Mouse (Mus musculus) left cerebral cortex, adult 9 months (tissue): ENCODE measurements at regions not wholly inside any gene's neighbourhood (a gene's known extent, or its start where the extent isn't known, plus 50 kb on each side); places are given as distances from the start of the nearest gene placed in this dataset.

Experiments
- DNase-seq, 2 experiments: peaks; one replicate each; pipeline ENCODE4 v3.0.0; 2022; ENCODE audit warnings: low spot score in 2 of 2

GRCm38 (mm10) chr5:50820674-50821073 is 746.9 kb downstream of the Ppargc1a start:
- DNase-seq = no peak

- no peak for DNase-seq
Observed at GRCm38 (mm10) chr5:50819959-50820358, 747.6 kb downstream of the Ppargc1a start.

- DNase-seq = no peak
Observed at GRCm38 (mm10) chr5:50795310-50795709, 736.5 kb upstream of the Adgra3 start.

GRCm38 (mm10) chr5:50794453-50795169 is 735.8 kb upstream of the Adgra3 start:
- no peak for DNase-seq

GRCm38 (mm10) chr5:50793558-50793957 is 734.8 kb upstream of the Adgra3 start:
- DNase-seq = no peak

GRCm38 (mm10) chr5:50785273-50785672 is 726.5 kb upstream of the Adgra3 start:
- no peak for DNase-seq

GRCm38 (mm10) chr5:50779138-50779537 is 720.3 kb upstream of the Adgra3 start:
- no peak for DNase-seq

GRCm38 (mm10) chr5:50778221-50778620 is 719.4 kb upstream of the Adgra3 start:
- no peak for DNase-seq

GRCm38 (mm10) chr5:50762261-50762660 is 703.5 kb upstream of the Adgra3 start:
- no peak for DNase-seq

GRCm38 (mm10) chr5:50760386-50760785 is 701.6 kb upstream of the Adgra3 start:
- no peak for DNase-seq

GRCm38 (mm10) chr5:50752766-50753165 is 694.0 kb upstream of the Adgra3 start:
- peak in 1 of 2 experiments; percentile 21 for DNase-seq

- DNase-seq = no peak
Observed at GRCm38 (mm10) chr5:50751358-50751757, 692.6 kb upstream of the Adgra3 start.

- DNase-seq = no peak
Observed at GRCm38 (mm10) chr5:50743030-50743429, 684.2 kb upstream of the Adgra3 start.

GRCm38 (mm10) chr5:50733711-50734110 is 674.9 kb upstream of the Adgra3 start:
- DNase-seq = no peak

- DNase-seq = no peak
Observed at GRCm38 (mm10) chr5:50728337-50729003, 669.7 kb upstream of the Adgra3 start.

GRCm38 (mm10) chr5:50706945-50707663 is 648.3 kb upstream of the Adgra3 start:
- no peak for DNase-seq

- DNase-seq = peak in 1 of 2 experiments; percentile 4
Observed at GRCm38 (mm10) chr5:50698084-50698483, 639.3 kb upstream of the Adgra3 start.

GRCm38 (mm10) chr5:50697588-50697987 is 638.8 kb upstream of the Adgra3 start:
- DNase-seq = no peak

GRCm38 (mm10) chr5:50688362-50688761 is 629.6 kb upstream of the Adgra3 start:
- DNase-seq = no peak

GRCm38 (mm10) chr5:50683966-50684365 is 625.2 kb upstream of the Adgra3 start:
- no peak for DNase-seq

GRCm38 (mm10) chr5:50636539-50636938 is 577.7 kb upstream of the Adgra3 start:
- no peak for DNase-seq

GRCm38 (mm10) chr5:50626648-50627047 is 567.8 kb upstream of the Adgra3 start:
- peak; percentile 3 to 9 for DNase-seq

GRCm38 (mm10) chr5:50624206-50624605 is 565.4 kb upstream of the Adgra3 start:
- DNase-seq = no peak
